Mouse (Mus musculus) thymus, postnatal 4 days (tissue): ENCODE data around the gene Gm17720.

Experiments
- DNase-seq: peaks from one replicate; pipeline ENCODE4 v3.0.0; 2021

The Gm17720 gene

DNA sequence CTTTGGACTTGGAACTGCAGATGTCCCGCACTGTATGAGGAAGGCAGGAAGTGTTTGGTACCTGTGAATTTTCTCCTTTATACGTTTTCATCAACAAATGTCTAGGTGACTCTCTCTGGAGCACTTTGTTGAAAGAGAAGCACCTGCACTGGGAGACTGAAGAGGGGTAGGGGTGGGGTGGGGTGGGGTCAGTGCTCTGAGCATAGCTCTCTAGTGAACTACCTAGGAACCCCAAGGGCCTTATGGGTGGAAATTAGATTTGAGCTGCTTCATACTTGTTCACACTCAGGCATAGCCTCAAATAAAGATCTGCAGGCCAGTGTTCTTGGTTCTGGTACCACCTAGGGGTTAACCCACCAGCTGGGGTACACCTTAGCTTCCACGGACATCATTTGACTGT, at the start of gene Gm17720:
Gm17720 (minus strand) TSS at position 101 of the 400 bp plus-strand sequence.
- DNase-seq = peak; percentile 36

DNA sequence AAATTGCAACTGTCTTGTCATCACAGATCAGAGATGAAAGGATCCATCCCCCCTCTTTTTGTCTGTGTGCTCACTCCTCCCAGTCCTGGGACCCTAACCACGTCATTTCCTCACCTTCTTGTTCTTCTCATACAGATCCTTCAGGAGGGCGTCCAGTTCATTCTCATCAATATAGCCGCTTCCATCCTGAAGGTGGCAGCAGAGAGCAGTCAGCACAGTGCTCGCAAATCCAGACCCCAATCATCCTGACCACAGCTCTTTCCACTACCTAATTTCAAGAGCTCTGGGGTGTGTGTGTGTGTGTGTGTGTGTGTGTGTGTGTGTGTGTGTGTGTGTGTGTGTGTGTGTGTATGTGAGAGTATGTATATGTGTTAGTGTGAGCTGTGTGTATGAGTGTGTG, 43.0 kb upstream of the Gm17720 start:
- peak; percentile 63 for DNase-seq

DNA sequence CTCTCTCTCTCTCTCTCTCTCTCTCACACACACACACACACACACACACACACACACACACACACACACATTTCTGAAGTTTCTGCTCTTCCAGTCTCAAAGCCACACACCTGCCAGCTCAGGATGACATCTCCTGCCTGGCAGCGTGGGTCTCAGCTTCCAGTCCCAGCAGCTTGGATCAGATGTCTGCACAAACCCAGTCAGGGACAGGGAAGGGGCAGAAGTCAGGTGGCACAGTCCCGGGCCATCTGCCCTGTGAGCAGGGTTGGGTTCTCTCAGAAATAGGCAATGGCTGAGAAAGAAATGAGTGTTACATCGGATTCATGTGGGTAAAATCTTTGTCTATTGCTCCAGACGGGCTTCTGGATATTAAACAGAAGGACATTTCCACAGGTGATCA, 38.2 kb upstream of the Gm17720 start:
- no peak for DNase-seq

DNA sequence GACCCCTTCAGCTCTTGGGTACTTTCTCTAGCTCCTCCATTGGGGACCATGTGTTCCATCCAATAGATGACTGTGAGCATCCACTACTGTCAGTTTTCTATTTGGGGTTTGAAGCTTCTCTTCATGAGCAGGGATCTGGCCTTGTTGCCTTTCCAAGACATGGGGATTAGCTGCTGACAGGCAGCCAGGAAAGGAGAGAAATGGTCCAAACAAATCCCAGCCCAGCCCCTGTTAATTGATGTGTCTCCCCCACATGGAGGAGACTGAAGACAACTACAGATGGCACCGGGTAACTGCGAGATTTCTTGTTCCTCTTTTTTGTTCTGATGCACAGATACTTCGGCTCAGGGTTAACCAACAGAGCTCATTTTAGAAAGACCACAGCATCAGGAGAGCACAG, 37.6 kb upstream of the Gm17720 start:
- no peak for DNase-seq

DNA sequence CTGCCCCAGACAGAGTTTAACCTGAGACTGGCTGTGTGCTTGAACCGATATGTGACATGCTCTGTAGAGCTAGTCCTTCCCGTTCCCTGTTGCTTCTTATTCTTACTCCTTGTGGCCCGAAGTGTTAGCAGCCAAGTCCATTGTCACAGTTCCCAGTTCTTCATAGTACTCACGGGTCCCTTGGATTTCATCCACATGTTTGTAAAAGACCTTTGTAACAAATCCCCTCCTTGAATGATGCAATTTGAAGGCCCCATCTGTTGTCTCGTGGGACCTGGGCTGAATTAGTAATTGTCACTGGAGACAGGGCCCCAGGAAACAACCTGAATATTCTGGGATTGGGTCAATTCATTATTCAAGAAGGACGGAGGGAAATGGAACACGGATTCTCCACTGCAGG, 33.0 kb upstream of the Gm17720 start:
- no peak for DNase-seq

DNA sequence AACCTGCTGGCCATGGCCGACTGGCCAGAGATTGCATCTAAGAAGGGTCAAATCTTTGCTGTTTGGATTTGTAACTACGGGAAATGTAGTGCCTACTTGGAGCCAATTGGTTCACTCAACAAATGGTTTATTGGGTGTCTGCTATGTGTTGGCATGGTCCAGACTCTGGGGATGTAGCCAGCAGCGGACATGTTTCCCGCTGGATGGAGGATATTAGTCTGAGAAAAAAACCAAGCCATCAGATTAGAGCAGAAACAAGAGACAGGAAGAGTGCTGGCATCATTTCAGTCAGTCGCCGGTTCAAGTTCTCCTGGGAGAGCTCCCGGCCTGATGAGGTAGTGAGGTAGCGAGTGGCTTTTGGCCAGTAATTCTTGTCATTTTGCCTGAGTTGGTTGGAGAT, 31.7 kb upstream of the Gm17720 start:
- no peak for DNase-seq

DNA sequence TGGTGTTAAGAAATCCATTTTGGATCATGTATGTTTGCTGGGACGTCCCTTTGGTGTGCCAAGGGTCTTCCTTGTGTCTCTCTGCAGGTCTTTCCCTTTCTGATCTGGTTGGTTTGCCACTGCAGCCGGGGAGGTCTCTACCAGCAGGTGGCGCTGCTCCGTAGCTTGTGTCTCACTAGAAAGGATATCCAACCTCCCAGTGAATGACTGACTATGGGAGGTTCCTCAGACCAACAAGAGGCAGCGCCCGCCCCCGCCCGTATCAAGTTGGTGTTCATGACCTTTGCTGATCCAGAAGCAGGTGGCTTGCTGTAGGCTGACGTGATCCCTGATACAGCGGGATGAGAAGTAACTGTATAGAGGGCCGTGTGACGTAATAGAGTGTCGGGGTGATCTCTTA, 28.0 kb upstream of the Gm17720 start:
- peak; percentile 82 for DNase-seq

DNA sequence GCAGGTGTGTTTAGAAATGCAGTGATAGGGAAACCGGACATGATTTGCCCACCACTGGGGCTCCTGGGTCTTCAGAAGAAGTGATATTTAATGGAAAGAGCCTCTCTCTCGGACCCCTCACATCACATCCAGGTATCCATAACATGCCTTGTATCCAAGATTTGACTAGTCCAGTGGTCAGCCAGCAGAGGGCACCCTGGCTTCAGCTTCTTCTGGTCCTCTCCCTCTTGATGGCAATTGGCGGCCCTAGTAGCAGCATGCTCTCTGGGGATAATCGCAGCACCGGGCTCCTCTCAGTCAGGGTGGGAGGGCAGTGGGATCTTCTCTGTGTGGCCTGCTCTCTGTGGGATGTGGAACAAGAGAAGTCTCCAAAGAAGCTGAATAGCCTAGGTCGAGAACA, 17.2 kb upstream of the Gm17720 start:
- DNase-seq = no peak

DNA sequence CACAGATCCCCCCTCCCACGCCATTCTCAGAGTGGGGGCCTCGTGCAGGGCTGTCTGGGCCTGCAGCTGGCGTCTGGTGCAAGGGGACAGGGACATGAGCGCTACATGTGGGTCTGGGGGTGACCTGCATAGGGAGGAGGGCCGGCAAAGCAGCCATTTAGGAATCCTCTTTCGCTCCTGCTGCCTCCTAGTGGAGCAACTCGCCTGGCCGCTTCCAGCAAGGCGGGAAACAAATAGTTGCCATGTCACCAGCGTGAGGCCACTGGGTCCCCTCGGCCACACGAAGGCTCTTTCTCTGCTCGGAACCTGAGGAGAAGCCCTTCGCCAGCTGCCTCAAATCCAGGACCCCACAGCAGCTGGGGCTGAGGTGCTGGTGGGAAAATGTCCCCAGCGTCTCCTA, 877 bp downstream of the Gm17720 start:
- no peak for DNase-seq

DNA sequence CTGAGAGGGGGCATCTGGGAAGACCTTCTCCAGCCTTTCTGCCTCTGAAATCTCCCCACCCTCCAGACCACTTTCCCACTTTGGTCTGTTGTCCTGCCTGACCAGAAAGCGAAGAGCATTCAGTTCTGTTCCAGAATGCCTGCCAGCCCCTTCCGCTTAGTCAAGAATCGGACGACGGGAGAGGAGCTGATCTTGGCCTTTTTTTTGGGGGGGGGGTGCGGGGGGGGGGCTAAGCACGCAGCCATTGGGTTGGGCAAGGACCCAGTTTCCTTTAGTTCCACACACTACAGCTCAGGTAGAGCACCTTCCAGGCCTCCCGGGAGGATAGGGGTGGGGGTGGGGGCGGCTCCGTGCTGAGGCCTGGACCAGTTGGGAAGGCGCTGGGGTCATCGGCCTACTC, 1.6 kb downstream of the Gm17720 start, which contains the start of gene Gm21964:
Gm21964 (plus strand) TSS at position 301 of the 400 bp plus-strand sequence.
- DNase-seq = no peak

DNA sequence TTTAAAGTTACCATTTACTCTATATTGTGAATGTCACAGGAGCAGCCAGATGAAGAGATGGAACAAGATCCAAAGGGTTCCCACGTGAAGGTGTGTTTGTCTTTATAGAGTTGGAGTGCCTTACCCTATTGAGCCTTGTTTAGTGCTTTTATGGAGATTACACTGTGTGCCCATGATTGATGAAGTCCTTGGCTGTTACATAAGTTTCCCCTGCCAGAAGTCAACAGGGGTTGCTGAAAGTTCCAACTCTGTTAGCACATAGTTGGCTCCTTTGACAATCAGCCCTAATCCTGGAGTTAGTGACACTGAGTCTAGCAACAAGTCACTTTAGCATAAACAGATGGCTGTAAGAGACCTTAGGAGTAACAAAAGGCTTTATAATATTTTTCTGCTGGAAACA, 10.7 kb downstream of the Gm17720 start:
- DNase-seq = no peak

DNA sequence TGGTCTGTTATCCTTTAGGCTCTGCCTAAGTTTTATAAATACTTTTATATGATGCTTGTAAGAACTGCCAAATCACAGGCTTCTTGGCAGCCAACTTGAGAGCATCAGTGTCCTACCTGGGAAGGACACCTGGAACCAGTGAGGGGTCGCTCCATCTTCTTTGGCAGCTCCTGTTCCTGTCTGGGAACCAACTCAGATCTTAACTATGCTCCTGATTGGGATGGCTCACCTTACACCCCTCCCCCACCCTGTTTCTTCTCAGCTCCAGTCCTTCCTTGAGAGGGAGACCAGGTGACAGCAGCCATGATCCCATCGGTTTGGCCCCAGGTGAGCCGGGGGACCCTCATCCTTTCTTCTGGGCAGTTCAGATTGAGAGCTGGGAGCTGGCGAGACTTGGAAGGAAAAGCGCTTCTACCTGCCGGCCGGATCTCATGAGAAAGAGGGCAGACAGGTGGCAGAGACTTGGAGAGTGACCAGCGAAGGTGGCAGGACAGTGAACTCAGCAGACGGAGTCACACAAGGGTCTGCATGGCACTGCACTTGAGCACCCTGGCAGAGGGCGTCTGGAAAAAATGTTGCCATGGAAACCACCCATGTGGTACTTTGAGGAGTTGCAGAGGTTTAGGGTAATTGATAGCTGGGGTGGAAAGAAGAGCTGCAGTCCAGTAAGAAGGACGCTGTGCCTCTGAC, 20.0 kb downstream of the Gm17720 start:
- no peak for DNase-seq

DNA sequence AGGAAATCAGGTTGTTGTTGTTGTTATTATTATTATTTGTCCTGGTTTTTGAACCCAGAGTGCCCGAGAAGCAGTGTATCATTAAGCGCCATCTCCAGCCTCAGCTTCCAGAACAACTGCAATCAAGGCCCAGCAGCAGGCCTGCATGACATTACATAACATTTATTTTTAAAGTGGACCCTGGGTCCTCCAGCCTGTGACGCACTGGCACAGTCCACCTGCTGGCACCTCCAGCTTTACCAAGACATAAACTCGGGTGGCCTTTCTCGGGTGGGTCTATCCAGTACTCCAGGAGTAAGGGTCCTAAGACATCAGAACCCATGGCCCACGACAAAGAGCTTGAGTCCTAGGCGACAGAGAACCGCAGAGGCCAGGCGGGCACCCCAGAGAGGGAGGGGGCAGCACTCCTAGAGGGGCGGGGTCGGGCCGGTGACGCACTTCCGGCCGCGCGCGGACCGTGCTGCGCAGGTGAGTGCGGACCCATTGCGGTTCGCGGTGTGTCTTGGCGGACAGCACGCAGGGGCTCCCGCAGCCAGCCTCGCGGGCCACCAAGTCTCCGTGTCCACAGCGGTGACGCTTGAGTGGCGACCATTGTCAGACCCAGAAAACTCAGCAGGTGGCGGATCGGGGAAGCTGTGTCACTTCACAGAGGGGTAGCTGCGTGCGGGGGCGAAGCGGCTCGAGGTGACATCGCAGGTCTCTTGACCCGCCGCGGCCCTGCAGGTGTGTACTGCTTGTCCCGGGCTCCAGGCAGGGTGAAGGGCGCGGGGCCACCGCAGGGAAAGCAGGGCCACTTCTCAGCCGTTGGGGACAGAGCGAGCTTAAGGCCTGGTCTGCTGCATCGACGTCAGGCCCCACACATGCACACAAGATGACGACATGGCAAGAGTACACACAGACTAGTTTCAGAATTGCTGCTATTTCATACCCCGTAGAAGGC, 23.0 kb downstream of the Gm17720 start, which contains the start of gene Zfp612:
Zfp612 (plus strand) TSS at position 465 of the 940 bp plus-strand sequence.
- peak; percentile 70 for DNase-seq

DNA sequence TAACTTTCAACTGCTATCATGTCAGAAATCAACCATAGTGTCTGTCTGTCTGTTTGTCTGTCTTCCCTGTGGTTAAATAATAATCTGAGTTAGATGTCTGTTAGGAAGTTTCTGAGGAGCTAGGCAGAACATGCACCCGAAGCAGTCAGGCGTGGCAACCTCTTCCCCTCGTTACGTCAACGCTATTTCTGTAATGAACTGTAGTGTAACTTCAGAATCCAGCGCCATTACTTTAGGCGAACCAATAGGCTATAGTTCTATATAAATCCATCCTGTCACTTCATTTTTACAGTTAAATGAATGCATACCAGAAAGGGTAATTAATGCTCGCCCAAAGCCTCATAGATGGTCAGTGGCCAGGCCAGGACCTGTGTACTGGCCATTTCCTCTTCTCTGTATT, 28.1 kb downstream of the Gm17720 start:
- no peak for DNase-seq

DNA sequence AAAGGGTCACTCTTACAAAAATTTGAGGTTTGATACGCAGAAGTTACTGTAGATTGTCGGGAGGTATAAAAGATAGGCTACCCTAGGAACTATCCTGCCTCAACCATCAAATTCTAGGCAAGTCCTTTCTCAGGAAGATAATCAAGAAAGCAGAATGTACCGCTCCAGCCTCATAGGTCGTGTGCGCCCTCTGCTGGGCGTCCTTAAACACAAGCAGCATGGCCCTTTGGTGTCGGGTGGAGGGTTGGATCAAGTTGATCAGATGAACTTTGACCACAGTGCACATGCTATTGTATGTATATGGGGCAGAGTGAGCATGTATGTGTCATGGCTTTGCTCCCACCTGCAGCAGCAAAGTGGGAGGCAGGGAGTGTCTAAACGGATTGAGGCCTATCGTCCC, 31.0 kb downstream of the Gm17720 start:
- DNase-seq = peak; percentile 73

DNA sequence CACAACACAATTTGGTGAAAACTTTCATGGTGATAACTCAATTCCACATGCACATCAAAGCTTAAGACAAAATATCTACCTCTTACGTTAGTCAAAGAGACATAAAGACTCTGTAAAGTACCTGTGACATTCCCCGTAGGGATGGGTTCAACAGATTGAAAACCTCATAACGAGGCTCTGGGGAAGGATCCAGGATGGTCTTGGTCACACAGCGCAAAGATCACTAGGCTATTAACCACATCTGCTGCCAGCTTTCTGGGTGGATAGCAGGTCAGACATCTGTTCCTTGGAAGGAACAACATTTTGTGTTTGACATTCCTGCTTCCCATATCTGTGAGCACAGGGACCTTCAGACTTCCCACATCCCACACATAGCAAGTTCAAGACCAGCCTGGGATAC, 32.8 kb downstream of the Gm17720 start:
- no peak for DNase-seq

DNA sequence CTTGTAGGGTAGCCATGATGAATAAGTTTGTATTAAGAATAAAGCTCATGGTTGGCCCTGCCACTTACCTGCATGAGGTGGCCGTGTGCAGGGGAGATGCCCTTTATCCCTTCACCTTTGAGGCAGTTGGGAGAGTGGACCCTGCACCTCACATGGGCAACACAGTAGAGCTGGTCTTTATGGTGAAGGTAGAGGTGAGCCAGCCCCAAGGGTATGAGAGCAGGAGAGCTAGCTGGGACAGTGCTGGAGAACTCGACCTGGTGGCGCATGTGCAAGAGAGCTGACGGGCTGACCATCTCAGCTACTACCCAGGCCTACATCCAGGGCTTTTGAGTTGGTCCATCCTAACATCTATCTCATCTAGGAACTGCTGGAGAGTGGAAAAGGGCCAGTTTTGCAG, 36.9 kb downstream of the Gm17720 start:
- DNase-seq = no peak

DNA sequence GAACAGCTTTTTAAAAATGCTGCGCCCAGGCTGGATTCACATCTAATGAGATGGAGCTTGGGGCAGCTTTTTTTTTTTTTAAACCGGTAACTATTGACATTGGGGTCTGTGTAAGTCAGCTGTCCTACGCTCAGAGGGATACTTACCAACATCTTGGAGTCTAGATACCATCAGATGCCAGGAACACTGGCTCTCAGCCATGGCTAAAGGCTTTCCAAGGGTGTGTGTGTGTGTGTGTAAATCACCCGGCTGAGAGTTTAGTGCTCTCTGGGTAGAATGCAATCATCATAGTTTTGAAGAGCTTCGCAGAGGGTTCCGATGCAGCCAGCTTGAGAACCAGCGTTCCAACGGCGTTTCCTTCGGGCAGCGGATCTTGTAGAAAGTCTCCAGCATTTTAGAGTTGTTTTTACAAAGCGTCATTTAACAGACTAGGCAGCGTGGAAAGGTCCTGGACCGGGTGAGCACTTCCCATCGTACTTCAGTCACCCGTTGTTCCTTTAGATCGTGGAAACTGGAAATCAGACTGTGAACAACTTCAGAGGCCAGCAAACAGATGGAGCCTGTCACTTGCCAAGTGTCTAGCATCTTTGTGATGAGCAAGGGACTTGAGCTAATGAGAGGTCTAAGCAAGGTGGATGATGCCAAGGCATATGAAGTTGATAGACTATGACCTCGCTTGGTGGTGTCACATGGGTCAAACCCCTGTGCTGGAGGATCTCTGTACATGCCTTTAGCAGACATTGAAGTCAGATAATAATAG, 37.8 kb downstream of the Gm17720 start:
- DNase-seq = no peak

DNA sequence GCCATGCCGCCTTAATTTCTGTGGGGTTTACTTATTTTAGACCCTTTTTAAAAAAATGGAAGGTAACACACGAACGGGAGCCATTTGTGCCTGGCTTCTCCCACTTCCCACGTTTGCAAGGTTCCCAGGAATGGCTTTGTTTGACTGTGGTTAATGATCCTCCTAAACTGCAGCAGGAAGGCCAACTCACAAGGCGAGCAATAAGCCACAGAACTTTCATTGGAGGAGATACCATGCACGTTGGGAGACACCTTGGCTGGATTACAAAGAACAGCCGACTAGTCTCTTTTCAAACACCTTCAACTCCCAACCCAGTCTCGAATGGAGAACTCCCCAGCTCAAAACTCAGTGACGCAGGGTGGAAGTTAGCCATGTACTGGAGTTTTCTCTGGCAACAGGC, 38.4 kb downstream of the Gm17720 start:
- no peak for DNase-seq

DNA sequence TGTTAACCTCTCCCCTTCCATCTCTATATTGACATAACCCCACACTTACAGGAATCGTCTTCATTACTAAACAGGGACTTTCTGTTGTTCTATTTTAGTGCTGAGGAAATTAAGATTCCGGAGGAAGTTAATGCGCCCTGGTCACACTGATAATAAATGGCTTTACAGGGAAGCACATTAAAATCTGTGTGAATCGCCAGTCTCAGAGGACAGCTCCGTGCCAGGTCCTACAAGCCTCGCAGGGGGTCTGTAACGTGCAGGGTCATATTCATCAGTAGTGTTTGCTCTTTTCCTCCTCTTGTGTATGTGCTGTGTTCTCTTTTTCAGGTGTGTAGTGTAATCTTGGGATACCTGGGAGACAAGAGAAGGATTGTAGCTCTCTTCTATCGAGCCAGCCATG, 44.3 kb downstream of the Gm17720 start:
- no peak for DNase-seq

DNA sequence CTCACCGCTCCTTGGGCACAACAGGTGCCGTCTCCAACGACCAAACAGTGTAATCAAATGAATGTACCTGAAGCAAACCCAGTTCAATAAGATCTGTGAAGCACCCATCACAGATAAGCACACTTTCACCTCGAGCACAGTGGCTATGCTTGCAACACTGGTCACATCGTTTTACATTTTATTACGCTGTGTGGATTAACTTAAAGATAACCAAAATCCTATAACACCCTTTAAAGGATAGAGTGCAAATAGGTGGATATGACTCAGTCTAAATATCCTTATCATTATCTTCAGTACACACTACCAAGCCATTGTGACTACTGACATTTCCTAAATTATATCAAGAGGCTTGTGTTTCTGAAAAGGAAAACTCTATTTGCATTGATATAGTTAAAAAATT, 51.3 kb downstream of the Gm17720 start:
- DNase-seq = no peak

DNA sequence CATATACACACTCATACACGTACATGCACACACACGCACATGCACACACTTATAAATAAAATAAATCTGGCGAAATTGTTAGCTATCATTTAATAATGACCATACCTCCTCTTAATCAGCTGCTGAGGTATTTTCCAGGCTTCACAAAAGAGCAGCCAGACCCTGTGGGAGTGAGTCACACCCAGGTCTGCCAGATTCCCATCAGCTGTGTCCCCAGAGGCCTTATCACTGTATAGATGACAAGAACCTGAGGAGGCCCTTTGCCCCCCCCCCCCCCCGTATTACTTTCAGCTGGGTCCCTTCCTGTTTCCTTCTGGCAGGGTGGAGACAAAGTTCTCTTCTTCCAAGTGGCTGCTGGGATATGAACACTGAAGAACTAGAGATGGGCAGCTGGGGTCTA, 62.0 kb downstream of the Gm17720 start:
- no peak for DNase-seq

DNA sequence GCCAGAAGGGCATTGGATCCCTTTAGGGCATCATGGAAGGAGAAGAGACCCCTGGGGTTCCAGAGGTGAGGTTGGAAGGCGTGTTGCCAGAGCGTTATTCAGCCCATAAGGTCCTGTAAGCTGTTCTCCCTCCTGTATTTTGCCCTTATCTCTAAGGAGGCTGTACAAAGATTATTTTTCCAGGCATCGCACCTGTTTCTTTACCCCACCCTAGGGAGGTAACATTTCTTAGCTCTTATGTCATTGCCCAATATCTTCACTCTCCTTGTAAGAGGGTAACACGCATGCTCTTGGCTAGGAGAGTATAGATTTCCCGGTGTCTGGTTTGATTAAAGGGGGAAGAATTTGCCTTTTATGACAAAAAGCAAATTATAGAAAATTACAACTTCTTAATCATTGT, 62.9 kb downstream of the Gm17720 start, which contains the start of gene Chst4:
Chst4 (minus strand) TSS at position 82 of the 400 bp plus-strand sequence.
- DNase-seq = no peak
